Mouse (Mus musculus) gastrocnemius, adult 2 months (tissue): ENCODE results near the gene Ube2e2. TPM values are rescaled to one million over a fixed set of nuclear protein-coding genes. Genes with fewer than 3 reads are reported as not detected.

Source experiments
- DNase-seq: peaks from one replicate; pipeline ENCODE4 v3.0.0; 2022
- H3K27ac ChIP-seq: fragments of 200-600 bp; 2 replicates; pipeline ENCODE4 v1.8.1; 2022; ENCODE audit warnings: mild to moderate bottlenecking
- H3K4me3 ChIP-seq: fragments of 200-600 bp; 2 replicates; pipeline ENCODE4 v1.8.1; 2022; ENCODE audit warnings: mild to moderate bottlenecking, moderate library complexity
- CTCF ChIP-seq: fragments of 200-600 bp; IDR thresholded peaks from 2 replicates; pipeline ENCODE4 v1.8.1; 2022; ENCODE audit warnings: antibody characterized with exemption, mild to moderate bottlenecking, moderate library complexity
- intact Hi-C: fragments of 180-260 bp; cut with DNase I; formaldehyde crosslinking; loops from one replicate; pipeline ENCODE4 v1.15.1; 2025
- total RNA-seq, 2 experiments: library from RNA; stranded (reverse); gene quantifications; 2 replicates each; pipeline ENCODE4 v1.2.3; 2021

The Ube2e2 gene
- total RNA-seq, 2 experiments from 2014 or later, result 5.7 to 7.2 TPM

DNA sequence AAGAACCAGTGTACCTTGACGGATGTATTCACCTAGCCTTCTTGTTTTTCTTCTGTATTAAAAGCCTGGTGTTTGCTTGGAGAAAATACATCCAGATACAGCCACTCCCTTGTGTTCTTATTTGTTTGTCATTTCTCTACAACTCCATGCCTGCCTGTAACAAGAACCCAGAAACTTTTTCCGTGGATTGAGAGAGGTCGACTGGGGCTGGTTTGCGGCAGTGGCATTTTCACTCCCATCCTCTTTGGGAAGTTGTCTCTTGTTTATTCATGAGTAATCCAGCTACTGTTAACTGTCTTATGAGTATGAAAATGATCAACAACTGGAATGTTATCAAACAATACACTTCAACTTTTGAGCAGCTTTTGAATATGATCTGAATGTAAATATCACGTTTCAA, 115.8 kb downstream of the Ube2e2 start:
- intact Hi-C loops, result no loop called here
- H3K27ac ChIP-seq, result no peak overlapping the region
- H3K4me3 ChIP-seq, result no peak overlapping the region
- no peak for TF ChIP-seq CTCF
- DNase-seq, result no peak

DNA sequence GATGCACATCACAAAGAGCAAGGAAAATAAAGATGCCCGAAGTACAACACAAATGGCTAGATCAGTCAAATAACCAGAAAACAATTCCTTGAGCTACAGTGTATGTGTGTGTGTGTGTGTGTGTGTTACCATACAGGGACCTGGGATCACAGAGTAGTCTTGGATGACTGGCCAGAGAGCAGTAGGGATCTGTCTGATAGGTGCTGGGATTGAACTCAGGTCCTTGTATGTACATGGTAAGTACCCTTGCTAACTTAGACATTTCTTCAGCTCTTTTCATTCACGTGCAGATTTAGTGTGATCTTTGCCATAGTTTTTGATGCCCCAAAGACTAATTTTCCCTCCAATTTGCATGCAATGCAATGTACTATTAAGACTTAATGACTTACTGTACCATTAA, 117.9 kb downstream of the Ube2e2 start:
- H3K27ac ChIP-seq, result no peak overlapping the region
- no peak overlapping the region for H3K4me3 ChIP-seq
- intact Hi-C loops, result no loop called here
- no peak for DNase-seq
- TF ChIP-seq CTCF, result no peak

DNA sequence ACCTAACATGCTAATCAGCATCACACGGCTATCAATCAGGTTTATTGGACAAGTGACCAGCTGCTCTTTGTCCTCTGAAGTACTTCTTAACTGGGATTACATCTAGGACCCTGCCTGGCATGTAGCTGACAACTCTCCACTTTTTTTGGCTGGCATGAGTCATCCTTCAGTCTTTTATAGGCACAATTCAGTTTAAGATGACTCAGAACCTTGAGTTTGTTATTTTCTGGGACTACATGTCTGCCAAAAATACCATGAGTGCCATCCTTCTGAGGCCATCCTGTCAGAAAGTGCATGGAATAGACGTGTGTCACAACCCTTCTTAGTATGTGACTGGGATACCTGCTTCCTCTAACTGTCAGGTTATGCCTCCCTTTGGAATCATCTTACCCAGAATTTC, 120.3 kb downstream of the Ube2e2 start:
- DNase-seq, result no peak
- intact Hi-C loops, result no loop called here
- TF ChIP-seq CTCF, result no peak
- no peak overlapping the region for H3K27ac ChIP-seq
- no peak overlapping the region for H3K4me3 ChIP-seq

DNA sequence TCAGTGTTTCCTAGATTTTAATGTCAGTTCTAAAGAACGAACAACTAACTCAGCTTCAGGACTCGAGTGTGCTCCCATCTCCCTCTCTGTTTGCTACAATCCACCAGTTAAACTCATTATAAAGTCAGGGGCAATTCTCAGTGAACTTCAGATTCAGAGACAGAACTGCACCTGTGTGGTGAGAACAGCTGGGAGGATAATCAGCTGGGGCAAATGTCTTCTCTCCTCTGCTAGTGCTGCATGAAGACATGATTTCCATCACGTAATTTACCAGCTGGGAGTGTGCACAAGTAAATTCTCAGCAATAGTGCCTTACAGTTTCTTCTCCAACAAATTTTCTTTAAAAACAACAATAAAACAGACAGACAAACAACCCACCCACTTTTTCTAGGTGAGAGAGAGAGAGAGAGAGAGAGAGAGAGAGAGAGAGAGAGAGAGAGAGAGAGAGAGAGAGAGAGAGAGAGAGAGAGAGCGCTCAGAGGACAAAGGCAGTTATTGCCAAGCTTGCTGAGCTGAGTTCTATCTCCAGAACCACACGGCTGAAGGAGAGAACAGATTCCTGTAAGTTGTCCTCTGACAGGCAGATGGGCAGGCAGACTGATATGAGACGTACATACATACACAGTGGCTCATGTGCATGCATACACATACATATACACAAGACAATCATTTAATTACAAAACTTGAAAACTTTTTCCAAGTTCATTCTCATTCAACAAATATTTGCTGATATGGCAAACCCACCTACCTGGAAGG, 134.3 kb downstream of the Ube2e2 start:
- no peak overlapping the region for H3K27ac ChIP-seq
- no peak overlapping the region for H3K4me3 ChIP-seq
- intact Hi-C loops, result no loop called here
- no peak for TF ChIP-seq CTCF
- DNase-seq, result no peak

DNA sequence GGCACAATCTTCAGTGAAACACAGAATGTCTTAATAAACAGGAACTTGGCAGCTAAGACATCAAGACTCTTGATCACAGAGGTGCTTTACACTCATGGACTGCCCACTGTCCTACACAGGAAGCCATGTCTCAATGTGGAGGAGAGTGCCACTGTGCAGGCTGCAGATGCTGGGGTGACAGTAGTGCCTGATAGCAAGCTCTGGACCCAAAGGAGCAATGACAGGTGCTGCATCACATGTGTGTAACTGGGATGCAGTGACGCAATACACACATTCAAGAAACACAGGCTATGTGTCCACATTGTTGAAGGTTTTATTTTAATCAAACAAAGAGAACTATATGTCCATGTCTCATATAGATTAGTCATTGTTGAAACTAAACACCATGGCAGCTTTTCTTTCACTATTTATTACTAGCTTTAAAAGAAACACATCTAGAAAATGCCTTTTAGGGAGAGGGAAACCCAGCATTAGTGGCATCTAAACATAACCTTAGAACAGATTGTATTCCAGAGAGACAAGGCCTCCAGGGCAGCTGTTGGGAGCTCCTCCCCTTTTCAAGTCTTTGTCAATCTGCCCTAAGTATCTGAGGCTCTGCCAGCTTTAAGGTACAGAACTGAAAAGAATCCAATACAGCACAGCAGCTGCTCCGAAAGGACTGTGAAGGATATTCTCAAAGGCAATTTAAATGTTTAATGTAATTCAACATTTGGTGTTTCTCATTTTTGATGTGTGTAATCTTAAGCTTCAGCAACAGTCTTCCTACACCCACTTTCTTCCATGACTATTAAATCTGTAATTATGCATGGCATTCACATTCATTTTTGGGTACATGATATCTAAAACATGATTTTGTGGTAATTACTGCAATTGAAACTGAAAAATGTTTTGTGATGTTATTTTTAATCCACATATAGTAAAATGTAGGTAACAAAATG, 135.2 kb downstream of the Ube2e2 start:
- intact Hi-C loops, result no loop called here
- no peak for TF ChIP-seq CTCF

DNA sequence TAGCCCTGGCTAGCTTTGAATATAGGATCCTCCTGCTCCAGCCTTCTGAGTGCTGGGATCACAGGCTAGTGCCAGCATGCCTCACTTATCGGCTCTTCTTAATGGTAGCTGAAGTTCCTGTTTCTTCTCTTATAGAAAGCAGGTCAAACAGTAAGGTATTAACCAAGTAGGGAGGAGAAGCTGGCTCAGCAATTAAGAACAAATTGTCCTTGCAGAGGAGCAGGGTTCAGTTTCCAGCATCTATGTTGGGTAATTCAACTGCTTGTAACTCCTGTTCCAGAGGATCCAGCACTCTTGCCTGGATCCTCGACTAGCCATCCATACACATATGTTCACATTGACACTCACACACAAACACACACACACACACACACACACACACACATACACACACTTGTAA, 136.1 kb downstream of the Ube2e2 start:
- Histone ChIP-seq H3K27ac (no peak overlapping the region), H3K4me3 (no peak overlapping the region)
- no peak for DNase-seq
- TF ChIP-seq CTCF, result no peak
- intact Hi-C loops, result no loop called here

More for the DNA sequence above, 135.2 kb downstream of the Ube2e2 start:
- no peak overlapping the region for H3K4me3 ChIP-seq
- H3K27ac ChIP-seq, result no peak overlapping the region
- DNase-seq, result no peak

DNA sequence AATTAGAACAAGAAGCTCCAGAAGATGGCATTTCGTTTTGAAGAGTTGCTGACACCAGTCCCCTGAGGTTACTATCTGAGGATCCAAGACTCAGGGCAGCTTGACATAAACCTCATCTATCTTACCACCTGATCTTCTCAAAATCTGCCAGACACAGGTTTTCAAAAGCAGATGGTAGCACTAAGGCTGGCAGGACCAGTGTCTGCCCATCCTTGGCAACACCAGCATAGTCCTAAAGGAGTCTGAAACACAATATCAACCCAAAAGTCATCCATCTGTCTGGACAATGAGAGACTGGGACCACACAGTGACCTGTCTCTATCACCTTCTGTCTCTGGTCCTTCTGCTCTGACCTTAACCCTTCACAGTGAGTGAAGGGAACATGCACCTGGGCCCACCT, 138.7 kb downstream of the Ube2e2 start:
- Histone ChIP-seq H3K4me3 (no peak overlapping the region), H3K27ac (no peak overlapping the region)
- no peak for DNase-seq
- TF ChIP-seq CTCF, result no peak
- intact Hi-C loops, result no loop called here

DNA sequence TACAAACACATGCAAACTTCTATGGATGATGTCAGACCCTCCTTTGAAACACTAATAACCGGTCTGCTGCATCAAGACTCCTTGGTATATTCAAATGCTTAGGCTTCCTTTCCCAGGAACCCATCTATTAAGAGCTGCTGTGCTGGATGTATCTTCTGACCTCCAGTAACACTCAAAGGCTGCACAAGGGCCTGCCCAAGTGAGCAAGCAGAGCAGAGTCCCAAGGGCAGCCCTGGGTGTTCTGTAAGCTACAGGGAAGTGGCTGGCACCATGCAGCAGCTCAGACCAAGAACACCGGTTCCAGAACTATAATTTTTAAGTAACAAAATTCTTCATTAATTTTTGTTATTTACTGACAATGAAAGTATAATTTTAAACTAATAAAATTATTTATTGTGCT, 139.5 kb downstream of the Ube2e2 start:
- no peak for TF ChIP-seq CTCF
- Histone ChIP-seq H3K27ac (no peak overlapping the region), H3K4me3 (no peak overlapping the region)
- intact Hi-C loops, result no loop called here
- no peak for DNase-seq

DNA sequence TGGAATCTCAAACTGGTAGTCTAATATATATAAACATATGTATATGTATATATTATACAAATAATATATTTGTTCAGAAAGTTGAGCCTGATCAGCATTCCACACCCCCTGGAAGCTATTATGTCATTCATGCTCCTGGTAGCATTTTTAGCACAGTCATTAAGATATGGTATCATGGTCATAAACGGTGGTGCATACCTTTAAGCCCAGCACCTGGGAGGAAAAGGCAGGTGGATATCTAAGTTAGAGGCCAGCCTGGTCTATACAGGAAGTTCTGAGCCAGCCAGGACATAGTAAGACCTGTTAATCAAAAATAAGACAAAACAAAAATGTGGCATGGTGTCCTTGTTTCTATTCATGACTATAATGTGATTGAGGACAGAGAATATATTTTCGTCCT, 140.1 kb downstream of the Ube2e2 start:
- Histone ChIP-seq H3K27ac (no peak overlapping the region), H3K4me3 (no peak overlapping the region)
- DNase-seq, result no peak
- intact Hi-C loops, result no loop called here
- no peak for TF ChIP-seq CTCF

DNA sequence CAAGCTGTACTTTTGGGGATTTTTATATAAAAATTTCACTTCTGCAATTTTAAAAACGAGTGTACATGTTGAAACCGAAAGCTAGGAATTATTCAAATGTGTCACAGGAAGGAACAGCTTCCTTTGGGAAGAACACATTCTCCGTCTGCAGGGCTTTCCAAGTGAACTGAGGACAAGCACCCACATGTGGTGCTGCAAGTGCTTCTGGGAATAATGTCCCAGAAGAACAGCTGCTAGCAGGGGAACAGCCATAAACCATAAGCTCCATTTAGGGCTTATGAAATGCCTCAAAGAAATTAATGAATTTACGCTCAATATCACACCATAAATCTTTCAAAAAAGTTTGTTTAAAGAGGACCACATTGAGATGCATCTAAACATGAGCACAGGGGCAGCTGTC, 162.9 kb downstream of the Ube2e2 start:
- peak overlapping the region; percentile 35 for H3K27ac ChIP-seq
- peak; percentile 17 for DNase-seq
- peak overlapping the region; percentile 52 for H3K4me3 ChIP-seq
- no peak for TF ChIP-seq CTCF
- intact Hi-C loops, result no loop called here

DNA sequence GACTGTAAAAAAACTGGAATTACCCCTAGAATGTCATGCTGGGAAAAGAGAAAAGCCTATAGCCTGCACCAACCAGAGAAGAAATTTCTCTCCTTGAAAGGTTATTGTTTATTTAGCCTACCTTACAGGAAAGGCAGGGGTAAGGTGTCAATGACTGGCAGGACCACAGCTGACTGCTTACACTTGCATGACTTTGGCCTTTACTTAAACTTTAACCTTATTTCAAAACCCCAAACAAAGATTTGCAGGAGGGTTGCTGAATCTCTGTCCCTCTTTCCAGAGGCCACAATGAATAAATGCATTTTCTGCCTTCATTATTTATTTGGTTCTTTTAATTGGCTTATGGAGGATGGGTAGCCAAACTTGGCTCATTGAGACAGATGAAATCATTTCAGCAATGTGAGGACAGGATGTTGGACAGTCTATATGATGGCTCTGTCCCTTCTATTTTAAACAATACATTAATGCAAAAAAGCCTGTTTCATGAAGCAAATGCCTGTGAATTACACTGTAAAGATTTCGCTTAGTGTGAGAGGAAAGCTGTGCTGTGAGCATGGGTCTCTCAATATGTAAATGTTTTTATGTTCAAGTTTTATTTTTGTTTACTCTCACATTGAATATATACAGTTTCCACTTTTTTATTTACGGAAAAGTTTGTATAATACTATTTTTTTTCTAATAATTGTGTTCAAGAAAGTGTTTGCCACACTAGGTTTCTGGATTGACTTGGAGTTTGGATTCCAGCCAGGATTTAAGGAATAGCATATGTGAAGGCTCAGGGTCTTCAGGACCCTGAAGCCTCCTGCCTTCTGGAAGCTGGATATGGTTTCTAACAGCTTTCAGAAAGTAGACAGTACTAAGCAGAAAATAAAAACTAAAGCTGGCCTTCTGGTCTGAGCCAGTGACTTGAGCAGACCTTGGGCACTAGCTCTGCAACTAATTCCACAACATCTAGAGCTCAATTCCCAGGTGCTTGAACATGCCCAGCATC, 173.2 kb downstream of the Ube2e2 start:
- TF ChIP-seq CTCF, result no peak
- no peak for DNase-seq
- Histone ChIP-seq H3K27ac (no peak overlapping the region), H3K4me3 (no peak overlapping the region)
- intact Hi-C loops, result no loop called here

DNA sequence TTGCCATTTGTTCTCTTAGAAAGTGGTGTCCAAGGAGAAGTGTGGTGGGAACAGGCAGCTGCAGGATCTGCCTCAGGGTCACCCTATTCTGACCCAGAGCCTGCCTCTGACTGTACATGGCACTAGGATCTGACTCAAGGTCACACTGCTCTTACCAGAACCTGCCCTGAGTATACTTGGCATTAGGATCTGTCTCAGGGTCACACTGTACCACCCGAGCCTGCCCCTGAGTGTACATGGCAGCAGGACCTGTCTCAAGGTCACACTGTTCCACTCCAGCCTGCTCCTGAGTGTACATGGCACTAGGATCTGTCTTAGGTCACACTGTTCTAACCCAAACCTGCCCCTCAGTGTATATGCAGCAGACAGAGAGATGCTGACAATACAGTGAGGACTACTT, 177.1 kb downstream of the Ube2e2 start:
- no peak for TF ChIP-seq CTCF
- intact Hi-C loops, result no loop called here

More for the DNA sequence above, 177.1 kb downstream of the Ube2e2 start:
- H3K4me3 ChIP-seq, result no peak overlapping the region
- no peak for DNase-seq
- H3K27ac ChIP-seq, result no peak overlapping the region
